Mouse (Mus musculus): ENCODE results near the gene Gse1. TPM values are rescaled to one million over a fixed set of nuclear protein-coding genes. Genes with fewer than 3 reads are reported as not detected.

Gse1 gene
- total RNA-seq, 1 experiment from 2014 or later = 28.5 TPM

DNA sequence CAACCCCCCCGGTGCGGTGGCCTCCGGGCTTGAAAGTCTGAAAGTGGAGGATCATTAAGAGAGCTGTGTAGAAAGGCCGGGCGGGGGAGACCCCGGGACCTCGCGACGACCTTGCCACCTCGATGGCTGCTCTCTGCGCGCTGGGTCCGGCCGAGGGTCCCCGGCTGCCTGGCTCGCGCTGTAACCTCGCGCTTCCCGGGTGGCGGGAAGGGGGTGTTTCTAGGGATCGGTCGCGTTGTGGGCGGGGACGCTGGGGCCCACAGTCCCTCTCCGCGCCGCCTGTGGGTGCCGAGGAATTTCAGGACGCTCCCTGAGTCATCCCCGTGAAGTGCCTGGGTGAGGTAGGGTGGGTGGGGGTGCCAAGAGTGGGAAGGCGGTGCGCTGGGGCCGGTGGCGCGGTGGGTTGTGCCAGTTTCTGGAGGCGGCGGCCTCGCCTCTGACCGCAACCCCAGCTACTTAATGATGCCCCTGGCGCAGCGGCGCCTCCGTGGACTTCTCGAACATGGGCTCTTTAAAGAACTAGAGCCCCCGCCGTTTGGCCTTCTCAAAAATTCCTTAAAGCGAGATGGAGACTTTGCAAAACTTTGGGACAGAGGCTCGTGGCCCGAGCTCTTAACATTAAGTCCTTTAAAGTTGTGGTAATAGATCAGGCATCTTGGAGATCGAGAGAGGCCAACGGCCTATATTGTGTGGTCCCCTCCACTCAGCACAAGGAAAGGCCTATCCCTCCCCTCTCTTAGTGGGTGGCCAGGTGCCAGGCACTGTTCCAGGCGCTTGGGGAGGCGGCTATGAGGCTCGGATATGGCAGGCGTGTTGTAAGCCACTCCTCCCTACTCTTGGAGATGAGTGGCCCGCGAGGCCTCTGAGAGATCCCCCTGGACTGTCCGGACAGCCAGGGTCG, 308.3 kb downstream of the Gse1 start:
- ATAC-seq (ENCODE audit: extremely low read depth, insufficient number of reproducible peaks, low FRiP score, poor library complexity, severe bottlenecking) = no peak

DNA sequence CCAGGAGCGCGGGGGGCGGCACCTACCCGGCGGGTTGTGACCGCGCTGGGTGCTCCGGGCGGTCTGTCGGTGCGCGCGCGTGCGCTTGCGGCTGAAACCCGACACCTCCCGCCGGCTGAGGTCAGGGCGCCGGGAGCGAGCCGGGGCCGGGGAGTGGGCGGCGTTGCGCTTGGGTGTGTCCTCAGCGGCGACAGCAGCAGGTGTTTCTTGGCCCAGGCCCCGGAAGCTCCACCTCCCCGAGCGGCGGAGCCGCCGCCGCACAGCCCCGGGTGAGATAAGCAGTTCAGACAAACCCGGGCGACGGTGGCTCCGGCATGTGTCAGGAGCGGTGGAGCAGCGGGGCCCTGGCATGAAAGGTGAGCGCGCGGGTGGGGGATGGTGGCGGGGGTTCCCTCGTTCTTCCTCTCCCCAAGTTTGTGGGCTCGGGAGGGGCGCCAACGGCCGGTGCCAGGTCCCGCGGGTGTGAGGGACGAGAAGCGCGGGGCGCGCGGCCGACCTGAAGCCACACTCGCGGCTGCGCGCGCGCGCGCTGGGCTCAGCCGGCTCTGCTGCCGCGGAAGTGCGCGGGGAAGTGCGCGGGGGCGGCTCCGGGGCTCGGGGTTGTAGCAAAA, 309.1 kb downstream of the Gse1 start:
- peak; percentile 10; the same call in 1 of the 2 replicates for ATAC-seq (ENCODE audit: extremely low read depth, insufficient number of reproducible peaks, low FRiP score, poor library complexity, severe bottlenecking)

DNA sequence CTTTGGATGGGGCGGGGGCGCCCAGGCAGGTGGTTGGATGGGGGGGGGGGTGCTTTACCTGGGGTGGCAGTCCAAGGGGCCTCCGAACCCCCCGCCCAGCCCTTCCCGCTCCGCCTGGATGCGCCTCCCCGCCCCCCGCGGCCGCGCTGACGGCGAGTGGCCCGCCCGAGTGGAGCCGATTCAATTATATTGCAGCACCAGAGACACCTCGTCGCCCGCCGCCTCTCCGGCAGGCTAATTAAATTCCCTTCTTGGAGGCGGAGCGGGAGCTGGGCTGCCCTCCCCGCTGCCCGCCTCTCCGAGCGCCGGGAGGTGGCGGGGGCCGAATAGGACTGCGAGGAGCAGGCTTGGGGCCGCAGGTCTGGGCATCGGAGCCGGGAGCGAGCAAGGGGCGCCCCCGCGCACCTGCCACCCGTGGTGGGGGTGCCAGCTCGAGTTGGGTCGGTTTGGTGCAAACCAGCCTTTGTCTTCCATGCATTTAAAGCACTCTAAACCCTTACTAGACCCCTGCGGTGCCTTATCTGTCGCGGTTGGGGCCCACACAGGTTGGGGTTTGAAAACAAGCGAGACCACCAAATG, 309.7 kb downstream of the Gse1 start:
- no peak for ATAC-seq (ENCODE audit: extremely low read depth, insufficient number of reproducible peaks, low FRiP score, poor library complexity, severe bottlenecking)

DNA sequence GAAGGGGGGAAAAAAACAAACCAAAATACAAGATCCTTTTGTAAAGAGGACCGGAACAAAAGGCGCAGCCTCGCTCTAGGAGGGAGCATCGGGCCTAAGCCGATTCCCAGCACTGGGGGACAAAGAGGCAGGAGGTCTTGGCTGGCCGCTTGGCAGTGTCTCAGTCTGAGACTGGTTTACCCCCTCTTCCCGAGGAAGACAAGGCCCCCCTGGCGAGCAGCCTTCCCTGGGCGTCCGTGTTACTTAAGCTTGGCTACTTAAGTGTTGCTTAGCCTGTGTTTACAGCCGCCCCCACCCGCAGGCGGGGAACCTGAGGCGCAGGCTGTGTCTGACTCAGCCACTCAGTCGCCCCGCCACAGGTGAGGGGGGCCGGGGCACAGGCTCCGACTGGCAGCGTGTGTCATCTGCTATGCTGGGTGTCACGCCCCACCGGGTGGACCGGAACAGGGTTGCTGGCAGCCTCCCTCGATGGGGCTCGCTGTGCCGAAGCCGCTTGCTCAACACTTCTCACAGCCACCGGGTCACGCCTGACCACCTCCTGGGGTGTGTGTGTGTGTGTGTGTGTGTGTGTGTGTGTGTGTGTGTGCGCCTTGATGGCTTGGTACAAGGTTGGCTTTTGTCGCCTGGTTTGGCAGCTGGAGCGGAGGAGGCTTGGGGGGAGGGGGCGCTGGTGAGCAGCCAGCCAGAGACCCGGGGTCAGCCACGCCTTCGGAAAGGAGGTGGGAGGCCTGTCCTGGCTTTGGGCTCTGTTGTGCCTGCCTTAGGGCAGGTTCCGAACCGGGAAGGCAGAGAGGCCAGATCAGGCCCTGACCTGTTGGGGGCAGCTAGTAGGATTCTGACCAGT, 310.4 kb downstream of the Gse1 start:
- peak; percentile 78 for ATAC-seq (ENCODE audit: extremely low read depth, insufficient number of reproducible peaks, low FRiP score, poor library complexity, severe bottlenecking)

DNA sequence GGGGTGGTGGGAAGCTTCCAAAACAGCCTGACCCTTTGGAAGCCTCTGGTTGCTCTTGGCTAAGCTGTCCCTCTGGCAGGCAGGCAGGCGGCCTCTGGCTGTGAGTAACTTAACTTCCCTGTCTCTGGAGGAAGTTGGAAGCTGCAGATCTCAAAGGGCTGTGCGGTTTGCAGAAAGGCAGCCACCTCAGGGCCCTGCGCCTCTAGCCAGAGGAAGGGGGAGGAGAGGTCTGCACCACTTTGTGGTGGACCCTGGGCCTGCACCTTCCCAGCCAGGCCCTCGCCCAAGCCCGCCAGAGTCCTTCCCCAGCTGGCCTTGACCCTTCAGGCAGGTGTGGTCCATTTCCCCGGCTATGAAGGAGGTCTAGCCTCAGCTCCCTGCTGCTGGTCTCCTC, 311.1 kb downstream of the Gse1 start:
- peak; percentile 11; the same call in 1 of the 2 replicates for ATAC-seq (ENCODE audit: extremely low read depth, insufficient number of reproducible peaks, low FRiP score, poor library complexity, severe bottlenecking)

DNA sequence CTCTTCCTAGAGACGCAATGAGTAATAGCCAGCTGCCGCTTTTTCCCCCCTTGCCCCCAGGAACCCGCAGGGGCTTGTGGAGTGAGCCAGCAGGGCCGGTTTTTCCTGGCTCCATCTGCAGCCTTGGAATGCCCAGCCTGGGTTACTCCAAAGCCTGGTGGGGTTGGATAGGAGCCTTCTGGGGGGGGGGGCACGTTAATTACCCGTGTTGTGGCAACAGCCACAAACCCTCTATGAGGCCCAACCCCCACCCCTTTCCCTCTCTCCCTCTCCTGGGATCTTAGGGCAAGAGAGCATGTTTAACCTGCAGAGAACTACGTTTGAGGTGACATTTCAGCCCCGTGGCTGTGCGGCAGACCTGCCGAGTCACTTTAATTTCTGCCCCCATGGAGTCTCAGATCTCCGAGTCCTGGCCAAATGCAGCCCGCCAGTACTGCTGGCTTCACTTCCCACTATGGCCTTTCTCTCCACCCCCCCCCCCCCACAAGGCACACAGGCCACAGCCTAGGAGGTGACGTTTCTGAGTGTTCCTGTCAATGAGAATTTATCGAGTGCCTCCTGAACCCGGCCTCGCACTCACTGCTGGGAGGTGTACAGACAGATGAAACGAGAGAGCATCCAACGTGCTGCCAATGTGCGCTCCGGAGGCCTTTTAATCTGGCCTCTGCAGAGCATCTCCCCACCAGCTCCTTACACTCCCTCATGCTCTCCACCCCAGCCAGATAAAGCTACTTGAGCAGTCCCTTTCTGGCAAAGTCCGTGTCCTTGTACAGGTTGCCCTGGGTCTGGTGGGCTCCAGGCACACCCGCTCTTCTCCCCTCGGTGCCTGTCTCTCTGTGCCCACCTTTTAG, 311.7 kb downstream of the Gse1 start:
- ATAC-seq (ENCODE audit: extremely low read depth, insufficient number of reproducible peaks, low FRiP score, poor library complexity, severe bottlenecking) = no peak

DNA sequence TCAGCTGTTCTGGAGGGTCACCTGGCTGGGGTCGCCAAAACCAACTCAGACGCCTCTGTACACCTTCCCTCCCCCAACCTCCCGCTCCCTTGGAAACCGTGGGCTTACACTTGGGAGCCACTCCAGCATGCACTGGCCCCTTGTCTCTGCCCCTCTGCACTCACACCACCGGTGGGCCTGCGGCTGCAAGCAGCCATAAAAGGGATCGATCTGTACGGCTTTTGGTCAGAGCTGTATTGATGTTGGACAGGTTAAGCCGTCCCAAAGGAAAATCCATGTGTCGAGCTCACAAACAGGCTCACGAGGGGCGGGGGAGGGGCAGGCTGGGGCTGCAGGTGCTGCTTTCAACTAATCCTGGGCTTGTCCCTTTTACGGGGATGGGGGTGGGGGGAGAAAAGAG, 314.7 kb downstream of the Gse1 start:
- no peak for ATAC-seq (ENCODE audit: extremely low read depth, insufficient number of reproducible peaks, low FRiP score, poor library complexity, severe bottlenecking)

DNA sequence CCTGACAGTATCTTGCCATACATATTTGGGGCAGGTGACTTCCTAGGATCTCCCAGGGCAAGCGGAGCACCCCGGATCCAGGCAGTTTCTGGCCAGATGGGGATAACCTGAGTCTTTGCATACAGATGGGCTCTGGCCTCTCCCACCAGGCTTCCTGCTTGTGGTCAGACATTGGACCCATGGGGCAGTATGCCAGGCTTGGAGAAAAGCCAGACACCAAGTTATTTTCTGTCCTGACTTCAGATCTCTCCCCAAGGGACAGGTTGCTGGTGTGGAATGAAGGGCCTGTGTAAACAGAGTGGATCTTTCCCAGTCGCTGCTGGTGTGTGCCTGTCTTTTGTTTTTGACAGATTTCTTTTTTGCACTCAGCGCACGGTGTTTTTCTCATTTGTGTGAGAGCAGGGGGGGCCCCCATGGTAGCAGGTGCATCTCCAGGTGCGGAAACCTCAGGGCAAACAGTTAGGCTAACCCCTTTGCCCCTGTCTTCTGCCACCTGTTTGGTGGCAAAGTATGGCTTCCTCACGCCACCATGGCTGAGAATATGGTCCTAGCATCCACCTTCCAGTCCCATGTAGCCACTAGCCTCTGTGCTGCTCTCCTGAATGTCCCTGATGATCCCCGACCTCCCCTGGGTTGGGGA, 315.3 kb downstream of the Gse1 start:
- no peak for ATAC-seq (ENCODE audit: extremely low read depth, insufficient number of reproducible peaks, low FRiP score, poor library complexity, severe bottlenecking)

DNA sequence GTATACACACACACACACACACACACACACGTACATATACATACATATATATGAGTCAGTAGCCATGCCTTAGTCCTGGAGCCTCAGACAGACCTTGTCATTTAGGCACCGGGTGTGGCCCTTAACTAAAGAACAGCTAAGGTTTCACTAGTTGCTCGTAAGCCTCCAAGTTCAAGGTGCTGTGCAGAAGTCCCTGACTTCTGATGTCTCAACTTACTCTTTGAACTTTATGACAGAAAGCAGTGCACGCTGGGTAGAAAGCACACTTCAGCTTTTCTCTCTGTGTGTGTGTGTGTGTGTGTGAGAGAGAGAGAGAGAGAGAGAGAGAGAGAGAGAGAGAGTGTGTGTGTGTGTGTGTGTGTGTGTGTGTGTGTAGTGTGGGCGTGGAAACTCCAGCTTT, 315.9 kb downstream of the Gse1 start:
- no peak for ATAC-seq (ENCODE audit: extremely low read depth, insufficient number of reproducible peaks, low FRiP score, poor library complexity, severe bottlenecking)

DNA sequence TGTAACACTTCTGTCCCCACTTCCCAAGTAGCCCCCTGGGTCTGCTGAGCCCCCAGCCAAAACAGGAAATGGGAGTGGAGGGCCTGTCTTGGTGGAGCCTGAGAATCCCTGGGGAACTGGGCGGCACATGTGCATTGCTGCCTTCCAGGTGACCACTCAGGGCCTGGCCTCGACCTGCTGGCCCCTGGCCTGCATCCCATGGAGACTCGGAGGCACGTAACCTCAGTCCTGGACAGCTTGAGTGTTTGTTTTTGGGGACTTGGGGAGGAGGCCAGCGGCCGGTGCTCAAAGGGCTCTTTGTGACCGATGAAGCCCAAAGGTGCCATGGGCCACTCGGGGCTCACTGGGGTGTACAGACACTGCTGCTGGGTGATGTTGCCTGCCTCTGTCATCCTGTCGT, 319.3 kb downstream of the Gse1 start:
- ATAC-seq (ENCODE audit: extremely low read depth, insufficient number of reproducible peaks, low FRiP score, poor library complexity, severe bottlenecking) = no peak

DNA sequence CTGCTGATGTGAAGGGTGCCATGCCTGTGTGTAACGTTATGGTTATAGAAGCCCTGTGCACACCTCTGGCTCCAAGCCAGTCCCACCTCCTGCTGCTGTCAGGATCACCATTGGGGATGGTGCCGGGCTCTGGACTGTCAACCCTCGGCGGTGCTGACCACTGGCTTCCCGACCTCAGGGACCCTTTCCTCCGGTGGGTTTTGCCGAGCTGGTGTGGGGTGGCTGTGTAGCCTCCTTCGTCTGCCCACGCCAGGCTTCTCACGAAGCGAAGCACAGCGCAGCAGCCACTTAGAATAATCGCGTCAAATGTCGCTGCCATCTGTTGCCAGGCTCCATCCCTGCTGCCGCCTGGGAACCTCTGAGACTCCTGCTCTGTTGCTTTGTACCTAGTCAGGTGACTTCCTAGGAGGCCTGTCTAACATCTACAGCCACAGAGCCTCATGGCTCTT, 320.1 kb downstream of the Gse1 start:
- no peak for ATAC-seq (ENCODE audit: extremely low read depth, insufficient number of reproducible peaks, low FRiP score, poor library complexity, severe bottlenecking)

DNA sequence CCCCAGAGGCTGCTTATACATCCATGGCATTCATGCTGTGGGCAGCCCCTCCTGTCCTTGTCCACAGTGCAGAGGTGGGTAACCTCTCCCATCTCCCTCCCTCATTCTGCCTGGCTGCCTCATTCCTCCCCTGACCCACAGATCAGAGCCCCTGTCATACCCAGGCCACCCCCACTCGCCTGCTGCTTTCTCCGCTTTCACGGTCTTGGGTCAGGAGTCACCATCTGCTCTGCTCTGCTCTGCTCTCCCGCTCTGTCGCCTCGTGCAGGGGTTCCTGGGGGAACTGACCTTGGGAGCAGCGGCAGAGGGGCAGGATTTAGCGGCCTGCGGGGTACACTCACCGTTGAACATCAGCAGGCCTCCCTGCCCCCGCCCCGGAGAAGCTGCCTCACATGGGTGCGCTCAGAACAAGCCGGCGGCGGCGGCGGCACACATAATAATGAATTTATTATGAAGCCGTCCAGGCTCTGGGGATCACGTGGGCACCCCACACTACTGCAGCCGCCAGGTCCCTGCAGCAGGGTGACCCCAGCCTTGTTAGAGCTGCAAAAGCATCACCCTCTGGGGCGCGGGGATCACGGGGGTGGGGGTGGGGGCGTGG, 321.2 kb downstream of the Gse1 start:
- ATAC-seq (ENCODE audit: extremely low read depth, insufficient number of reproducible peaks, low FRiP score, poor library complexity, severe bottlenecking) = no peak

DNA sequence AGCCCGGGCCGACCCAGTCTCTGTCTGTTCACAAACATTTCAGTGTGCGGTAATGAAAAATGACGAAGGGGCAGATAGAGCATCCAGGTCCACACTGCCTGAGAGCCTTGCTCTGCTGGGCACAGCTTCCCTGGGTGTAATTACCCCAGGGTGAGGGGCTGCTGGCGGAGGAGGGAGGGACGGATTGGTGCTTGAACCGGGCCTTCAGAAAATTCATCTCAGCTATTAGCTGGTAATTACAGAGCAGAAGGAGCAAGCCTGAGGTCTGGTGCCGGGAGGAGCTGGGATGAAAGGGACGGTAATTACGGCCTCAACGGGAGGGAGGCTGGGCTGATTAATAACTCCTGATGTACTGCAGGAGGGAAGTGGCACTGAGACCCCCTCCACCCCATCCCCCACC, 321.7 kb downstream of the Gse1 start:
- ATAC-seq (ENCODE audit: extremely low read depth, insufficient number of reproducible peaks, low FRiP score, poor library complexity, severe bottlenecking) = no peak

DNA sequence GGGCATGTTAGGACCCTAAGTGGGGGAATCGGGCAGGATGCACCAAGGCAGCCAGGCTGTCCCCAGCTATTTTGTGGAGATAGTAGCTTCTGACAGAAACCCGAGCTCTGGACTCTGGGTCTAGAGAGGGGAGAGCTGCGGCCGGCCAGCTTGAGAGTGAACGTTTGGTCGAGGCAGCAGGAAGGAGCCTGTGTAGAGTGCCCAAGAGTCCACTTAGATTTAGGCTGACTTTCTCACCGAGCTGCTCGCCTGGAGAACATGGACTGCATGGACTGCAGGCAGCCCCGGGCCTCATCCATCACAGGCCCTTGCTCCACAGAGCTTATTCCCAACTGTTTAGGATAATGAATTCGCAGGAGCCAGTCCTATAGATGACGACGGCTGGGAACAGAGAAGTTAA, 322.2 kb downstream of the Gse1 start:
- no peak for ATAC-seq (ENCODE audit: extremely low read depth, insufficient number of reproducible peaks, low FRiP score, poor library complexity, severe bottlenecking)

DNA sequence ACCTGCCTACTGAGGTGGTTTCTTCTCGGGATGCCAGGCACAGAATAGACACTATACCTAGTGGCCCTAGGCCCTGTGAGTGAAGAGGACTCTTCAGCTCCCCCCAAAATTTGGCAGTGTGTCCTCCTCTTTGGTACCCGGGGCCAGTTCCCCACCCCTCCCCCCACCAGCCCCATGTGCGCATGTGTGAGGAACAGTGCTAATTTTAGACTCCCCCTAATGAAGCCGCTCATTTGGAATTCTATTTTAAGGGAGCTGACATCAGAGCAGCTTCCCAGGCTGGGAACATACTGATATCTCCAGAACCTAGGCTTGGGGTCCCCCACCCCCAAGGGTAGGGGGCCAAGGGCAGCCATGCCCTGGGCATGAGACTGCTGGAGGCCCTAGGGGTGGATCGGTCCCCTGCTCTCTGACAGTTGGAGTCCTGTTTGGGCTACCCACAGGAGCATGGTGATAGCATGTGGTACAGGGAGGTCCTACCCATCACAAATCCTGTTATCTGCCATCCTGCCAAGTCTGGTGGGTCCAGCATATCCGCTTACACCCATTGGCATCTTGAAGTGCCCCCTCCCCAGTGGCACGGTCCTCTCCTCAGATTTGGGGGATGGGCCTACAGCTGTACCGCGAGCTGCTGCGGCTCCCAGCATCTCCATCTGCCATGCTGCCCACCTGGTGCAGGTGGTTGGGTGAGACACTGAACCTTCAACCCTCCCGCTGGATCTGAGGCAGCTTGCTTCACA, 322.9 kb downstream of the Gse1 start:
- no peak for ATAC-seq (ENCODE audit: extremely low read depth, insufficient number of reproducible peaks, low FRiP score, poor library complexity, severe bottlenecking)

DNA sequence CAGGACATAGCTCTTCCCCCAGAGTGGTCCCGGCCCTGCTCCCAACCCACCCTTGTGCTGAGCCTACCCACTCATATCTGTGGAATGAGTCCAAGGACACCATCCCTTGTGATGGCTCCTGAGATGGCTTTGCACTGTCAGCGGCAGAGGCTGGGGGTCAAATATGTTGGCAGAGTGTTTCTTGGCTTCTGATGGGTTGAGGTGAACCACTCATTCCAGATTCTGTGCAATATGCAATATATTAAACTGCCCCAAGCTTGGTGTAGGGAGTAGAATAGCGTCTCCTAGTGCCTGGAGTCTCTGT, 323.4 kb downstream of the Gse1 start:
- ATAC-seq (ENCODE audit: extremely low read depth, insufficient number of reproducible peaks, low FRiP score, poor library complexity, severe bottlenecking) = no peak

DNA sequence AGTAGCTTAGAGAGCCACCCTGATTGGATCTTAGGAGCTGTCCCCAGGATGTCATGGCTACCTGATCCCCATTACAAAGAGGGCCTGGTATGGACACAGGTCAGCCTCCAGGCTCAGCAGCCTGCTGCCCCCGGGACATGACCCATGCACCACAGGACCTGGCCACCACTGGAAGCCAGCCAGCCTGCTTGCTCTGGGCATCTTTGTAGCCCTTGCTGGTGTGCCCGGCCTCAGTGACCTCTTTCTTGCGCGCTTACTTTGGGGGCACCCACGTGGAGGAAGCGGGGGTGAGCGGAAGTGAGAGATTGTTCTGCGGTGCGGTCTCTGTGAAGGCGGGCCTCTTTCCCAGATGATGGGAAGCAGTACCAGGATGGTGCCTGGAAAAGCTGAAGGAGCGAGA, 324.3 kb downstream of the Gse1 start:
- no peak for ATAC-seq (ENCODE audit: extremely low read depth, insufficient number of reproducible peaks, low FRiP score, poor library complexity, severe bottlenecking)

Measured in neutrophil, adult 5-6 weeks (primary cell).